Mouse (Mus musculus) 416B (cell line): ENCODE data around the gene Kif16b.
A peak's percentile ranks its signal among the peaks of the same experiment; 100 is the strongest.

Experiments
- DNase-seq: peaks from one replicate; pipeline ENCODE4 v3.0.0; 2011; ENCODE audit warnings: low read depth

The Kif16b gene

DNA sequence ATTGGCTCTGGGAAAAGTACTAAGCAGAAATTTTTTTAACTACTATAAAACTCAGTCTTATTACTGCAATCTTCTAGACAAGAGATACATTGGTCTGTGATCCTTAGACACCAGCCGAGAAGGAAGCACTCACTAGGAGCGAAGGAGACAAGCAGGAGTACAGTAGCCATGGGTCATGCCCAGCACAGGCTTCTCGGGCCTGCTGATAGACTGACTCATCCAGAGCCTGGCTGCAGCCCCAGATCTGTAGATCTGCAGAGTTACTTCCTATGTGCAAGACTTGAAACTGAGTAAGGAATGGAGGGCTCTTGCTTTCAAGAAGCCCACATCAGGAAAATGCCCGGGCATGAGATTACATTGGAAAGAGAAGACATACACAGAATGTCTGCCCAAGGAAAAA is 169.0 kb downstream of the Kif16b start:
- DNase-seq, result peak; percentile 25

DNA sequence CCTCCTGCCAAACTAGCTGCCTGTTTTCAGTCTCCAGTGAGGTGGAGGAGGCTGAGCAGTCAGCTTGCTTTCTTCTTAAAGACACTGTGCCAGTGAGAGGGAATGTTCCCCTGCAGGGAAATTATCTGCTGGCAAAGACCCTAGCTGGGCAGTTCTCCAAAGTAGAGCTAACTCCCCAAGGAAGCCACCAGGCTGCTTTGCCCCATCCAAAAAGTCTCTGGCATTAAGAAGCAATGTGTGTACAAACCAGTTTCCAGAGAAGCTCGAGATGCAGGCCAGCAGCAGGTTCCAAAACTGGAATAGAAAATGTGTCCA is 169.6 kb downstream of the Kif16b start:
- DNase-seq, result no peak

DNA sequence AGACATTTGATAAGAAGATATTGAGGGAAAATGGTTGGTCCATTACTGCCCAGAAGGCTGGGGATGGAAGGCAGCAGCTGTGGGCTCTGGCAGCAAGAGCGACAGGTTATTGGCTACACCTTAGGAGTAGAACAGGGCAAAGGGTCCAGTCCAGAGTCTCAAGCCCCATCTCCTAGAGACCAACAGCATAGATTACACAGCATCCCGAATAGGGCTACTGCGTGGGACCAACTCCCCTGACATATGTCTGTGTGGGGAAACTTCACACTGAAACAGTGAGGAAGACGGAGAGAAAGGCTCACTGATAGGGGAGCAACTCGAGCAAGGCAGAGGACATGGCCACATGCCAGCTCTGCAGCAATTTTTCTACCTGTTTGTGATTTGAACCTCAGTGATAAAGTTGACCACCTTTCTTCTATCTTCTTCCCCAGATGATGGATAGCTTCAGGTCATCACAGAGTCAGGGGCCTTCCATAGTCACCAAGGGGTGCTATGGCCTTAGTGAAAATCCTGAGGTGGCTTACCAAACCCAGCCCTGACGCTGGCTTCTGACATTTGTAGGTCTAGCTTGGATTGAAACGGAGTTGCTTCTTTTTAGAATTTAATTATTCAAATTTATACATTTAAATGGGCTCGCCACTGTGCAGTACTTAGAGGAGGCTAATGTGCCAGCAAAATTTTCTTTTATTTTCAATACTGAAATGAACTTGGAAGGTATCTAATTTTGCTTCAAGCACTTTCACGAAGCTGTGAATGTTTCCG is 170.1 kb downstream of the Kif16b start:
- no peak for DNase-seq

DNA sequence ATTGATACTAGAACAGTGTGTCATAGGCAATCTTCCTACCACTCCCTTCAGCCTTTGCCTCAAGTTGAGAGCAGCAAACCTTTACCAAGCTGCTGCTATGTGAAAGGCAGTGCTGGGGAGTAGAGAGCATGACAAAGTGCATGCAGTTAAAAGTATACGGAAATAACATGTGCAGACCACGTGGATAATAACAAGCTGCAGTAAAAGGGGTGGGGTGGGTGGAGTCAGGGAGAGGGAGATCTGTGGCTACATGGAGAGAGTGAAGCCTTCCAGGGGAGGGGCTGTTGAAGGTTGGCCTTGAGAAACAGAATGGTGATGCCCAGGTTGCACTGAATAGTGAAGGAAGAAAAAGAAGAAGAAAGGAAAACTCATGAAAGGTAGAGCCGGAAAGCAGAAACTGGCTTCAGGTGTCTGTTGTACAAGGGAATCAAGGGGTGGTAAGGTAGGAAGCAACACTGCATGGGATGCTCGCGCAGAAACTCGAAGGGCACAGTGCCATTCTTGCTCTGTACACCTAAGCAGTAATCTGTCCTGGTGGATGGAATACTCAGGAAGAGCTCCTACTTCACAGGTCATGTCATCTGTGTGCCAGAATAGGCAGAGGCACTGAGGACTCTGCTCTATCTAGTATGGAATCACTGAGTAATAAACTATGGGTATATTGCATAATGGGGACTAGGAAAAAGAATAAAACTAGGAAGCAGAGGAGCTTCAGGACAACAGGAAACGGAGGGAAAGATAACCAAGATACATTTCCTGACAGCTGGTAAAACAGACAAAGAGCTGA is 176.9 kb downstream of the Kif16b start:
- DNase-seq, result no peak

DNA sequence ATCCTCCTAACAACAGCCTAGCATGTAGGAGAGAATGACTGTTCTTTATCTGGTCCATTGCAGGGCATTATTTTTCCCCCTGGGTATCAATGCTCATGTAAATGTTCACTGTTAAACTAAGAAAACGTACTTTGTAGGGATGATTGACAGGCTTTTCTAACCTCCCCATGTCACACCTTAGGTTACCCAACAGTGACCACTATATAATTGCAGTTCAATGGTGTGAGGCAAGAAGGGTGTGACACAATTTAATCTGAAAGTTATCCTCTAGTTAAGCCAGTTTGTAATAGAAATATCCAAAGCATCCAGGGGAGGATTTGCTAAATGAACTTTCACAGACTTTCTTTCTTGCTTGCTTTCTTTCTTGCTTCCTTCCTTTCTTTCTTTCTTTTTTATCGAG is 181.2 kb downstream of the Kif16b start:
- no peak for DNase-seq

DNA sequence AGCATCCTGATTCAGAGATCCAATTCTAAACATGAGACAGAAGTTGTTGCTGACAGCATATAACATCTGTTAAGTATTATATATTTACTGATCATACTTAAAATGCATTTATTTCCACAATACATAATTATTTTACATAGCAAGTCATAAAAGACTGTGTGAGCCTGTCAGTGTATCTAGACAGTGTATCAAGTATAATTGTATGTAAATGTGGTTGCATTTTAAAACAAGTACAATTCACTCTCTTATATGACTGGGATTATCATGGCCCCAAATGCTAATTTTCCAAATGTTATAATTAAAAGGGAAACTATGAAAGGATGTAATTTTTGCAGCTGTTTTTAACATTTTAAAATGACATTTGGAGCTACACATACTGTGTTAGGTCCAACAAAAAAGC is 182.3 kb downstream of the Kif16b start:
- DNase-seq, result no peak

DNA sequence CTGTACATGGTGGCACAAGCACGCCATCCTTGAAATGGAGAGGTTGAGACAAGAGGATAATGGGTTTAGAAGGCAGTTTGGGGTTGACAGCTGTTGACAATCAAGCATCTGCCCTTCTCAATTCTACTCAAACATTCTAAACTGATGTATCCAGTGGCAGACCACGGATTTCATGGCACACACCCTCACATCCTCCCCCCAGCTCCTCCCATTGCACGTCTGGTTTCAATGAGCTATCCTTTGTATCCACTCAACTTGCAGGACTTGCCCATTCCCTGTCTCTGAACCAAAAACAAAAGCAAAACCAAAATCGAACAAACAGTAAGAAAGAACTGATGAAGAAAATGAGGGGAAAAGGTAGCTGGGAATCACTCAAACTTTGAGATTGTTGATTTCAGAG is 183.7 kb downstream of the Kif16b start:
- DNase-seq, result no peak

DNA sequence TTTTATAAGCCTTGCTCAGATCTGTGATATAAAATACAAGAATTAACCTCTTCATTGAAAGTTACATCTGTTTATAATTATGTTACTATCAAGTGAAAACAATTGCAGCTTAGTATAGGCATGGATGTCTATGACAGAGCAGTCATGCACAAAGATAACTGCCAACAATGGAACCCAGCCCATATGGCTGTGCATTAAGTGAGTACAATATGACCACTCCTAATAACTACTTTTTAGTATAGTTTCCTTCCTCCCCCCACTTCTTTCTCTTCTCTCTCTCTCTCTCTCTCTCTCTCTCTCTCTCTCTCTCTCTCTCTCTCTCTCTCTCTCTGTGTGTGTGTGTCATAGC is 185.4 kb downstream of the Kif16b start:
- DNase-seq, result no peak

DNA sequence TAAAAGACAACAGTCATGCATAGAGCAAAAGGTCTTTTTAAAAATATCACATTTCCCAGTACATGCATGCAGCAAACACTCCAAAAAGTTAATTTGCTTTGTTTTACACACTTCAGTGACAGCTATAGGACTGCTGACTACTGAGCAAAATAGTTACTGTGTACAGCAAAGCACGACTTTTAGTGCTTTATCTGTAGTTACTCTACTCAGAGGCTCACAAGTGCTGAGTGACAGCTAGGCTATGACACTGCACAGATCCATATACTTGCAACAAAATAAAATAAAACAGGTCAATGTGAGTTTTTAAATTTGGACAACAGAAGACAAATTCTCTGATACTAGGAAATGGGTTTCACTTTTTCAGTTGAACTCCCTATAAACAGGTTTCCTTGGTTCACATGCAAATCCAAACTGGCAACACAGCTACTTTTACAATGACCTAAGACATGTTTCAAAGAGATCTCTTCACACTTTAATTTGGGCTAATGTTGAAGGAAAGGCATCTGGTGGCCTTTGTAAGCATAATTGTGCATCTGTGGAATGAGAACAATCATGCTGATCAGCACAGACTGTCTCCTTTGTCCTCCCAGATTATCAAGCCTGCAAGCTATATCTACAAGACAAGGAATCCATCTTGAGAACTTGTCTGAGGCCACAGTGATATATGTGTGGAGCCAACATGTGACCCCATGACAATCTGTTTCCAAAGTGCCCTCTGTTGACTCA is 186.0 kb downstream of the Kif16b start:
- no peak for DNase-seq

DNA sequence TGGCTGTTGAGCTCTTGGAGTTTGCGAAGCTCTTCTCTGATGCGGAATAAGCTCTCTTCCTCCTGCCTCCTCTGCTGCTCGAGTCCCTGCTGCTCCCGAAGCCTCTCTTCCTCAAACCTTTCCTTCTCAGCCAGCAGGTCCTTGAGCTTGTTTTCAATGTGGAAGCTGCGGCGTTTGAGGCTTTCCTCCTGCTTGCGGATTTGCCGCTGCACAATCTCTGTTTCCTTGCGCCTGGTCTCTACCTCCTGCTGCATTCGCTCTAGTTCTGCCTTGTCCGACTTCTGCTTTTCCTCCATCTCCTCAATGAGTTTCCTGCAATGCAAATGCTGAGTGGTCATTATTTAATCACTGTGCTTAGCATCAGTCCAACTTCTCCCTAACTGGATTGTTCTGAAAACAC is 188.6 kb downstream of the Kif16b start:
- DNase-seq, result no peak

DNA sequence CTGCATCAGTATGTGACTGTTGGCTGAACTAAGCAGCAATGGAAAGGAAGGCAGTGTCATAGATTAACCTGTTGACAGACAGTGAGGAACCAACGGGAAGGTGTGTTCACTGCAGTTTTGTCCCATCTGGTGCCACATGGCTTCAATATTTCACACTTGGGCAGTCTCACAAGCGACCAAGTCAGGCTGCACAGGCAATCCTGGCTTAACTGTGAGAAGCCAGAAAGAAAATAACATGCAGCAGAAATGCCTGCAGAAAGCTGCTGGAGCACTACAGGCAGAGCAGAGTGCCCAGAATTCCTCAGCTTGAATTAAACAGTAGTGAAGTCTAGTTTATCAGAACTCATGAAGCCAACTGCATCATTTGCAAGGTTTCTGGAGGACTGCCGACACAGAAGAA is 192.0 kb downstream of the Kif16b start:
- no peak for DNase-seq

DNA sequence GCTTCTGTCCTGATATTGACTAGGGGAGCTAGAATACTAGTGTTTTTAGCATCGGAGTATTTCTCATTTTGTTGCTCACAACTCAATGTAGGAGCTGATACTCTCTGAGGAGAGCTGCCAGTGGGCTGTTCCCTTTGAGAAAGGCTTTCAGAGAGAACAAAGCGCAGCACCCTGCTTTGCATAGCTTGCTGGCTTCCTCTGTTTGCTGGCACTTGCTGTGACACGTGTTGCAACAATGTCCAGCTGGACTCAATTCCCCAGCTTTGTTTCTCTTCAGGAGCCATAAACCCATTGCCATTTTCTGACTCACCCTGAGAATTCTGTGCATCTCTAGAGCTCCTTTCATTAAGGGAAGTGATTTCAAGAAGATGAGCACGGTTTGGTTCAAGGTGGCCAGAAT is 200.6 kb downstream of the Kif16b start:
- no peak for DNase-seq

DNA sequence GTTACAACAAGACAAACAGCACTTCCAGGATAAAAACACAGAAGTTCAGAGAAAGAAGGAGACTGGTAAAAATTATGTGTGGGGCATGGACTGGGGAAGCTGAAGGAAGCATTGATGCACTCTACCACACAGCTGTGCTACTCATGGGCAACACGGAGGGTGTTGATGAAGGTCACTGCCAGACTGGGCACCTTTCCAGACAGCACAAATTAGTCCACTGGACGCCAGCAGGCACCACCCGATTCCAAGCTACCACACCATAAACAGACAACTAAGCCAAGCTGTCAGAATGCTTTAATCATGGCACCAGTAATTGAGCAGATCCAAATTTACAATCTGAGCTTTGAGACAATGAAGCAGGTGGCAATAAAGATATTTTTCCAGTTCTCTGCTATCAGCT is 202.7 kb downstream of the Kif16b start:
- no peak for DNase-seq

DNA sequence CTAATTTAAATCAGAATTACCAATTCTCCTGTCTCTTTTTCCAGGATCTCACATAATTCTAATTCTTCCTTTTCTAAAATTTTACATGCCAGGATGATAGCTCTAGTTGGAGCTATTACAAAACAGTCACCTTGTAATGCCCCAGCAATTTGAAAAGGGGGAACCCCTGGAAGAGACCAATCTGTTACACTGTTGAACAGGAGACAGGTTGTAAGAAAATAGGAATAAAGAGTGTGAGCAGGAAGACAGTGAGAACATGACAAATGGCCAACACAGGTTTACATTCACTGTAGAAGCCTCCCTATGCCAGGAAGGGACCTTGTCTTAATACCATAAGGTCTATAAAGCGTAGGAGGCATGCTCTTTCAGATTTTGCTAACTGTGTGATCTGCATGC is 206.4 kb downstream of the Kif16b start:
- DNase-seq, result no peak

DNA sequence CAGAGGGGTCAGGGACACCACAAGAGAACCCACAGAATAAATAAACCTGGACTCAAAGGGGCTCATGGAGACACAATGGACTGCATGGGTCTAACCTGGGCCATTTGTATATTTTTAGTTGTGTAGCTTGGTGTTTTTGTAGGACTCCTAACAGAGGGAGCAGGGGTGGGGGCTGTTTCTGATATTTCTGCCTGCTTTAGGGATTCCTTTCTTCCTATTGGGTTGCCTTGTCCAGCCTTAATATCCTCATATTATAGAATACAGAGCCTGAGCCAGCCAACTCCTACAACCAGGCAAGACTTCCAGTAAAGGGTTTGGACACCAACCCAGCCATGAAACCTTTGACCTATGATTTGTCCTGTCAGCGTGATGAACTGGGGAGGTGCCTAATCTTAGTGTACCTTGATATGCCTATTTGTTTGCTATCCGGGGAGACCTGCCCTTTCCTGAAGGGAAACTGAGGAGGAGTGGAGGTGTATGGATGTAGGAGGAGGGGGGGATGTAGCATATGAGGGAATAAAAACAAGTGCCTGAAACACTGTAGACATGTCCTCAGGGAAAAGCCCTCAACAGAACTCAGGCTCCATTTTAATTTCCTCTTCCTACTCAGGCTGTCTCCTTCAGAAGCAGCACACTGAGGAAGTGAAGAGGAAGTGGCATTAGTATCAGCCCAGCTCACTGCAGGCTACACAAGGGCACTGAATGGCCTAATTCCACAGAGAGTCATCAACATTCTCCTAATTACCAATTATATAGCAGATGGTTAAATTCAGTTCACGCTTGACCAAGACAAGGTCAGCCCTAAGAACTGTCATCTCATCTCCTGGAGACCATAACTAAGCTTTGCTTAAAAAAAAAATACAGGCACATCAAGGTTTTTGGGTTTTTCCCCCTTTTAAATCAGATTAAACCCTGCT is 207.1 kb downstream of the Kif16b start:
- no peak for DNase-seq

DNA sequence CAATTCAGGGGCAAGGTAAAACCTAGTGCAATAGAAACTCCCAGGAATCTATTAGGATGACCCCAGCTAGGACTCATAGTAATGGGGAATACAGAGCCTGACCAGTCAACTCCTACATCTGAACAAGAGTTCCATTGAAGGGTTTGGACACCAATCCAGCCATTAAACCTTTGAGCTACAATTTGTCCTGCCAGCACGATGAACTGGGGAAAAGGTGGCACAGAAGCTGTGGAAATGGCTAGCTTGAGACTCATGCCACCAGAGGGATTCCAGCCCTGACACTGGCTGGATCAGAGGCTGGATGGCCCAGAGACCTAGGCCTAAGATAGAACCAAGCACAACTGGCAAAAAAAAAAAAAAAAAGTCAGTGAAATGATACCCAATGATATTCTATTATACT is 207.9 kb downstream of the Kif16b start:
- no peak for DNase-seq

DNA sequence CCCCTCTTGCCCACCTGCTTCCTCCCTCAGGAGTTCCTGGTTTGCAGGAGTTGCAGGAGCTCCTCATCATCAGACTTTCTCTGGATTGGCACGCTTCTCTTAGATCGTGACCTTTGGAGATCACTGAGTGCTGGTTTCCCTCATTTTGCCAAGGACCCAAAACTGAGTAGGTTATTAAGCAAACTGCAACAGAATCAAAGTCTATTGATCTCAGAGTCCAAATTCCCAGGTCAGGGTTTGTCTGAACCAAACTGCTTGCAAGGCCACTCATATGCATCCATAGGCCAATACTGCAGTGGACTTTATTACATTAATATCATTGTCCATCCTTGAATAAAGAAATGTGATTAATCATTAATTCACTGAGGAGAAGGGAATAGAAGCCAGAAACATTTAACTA is 211.8 kb downstream of the Kif16b start:
- no peak for DNase-seq

DNA sequence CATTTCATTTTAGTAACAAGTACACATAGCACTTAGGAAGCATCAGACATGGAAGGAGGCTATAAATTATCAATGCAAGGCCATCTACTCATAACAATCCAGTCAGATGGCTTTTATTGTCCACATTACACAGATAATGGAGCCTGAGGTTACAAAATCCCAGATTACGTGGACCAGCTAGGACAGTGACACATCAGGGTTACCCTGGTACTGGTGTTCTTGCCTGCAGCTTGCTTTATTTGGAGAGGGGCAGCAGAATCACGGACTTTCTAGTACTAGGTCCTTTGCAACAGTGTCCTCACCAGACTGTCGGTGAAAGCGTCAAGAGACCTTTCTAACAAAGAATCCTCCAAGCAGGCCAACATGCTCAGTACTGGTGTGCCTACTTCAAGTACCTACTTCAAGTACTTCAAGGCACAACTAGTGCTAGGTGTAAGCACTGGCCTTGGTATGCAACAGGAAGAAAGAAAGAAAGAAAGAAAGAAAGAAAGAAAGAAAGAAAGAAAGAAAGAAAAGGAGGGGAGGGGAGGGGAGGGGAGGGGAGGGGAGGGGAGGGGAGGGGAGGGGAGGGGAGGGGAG is 213.3 kb downstream of the Kif16b start:
- DNase-seq, result no peak

DNA sequence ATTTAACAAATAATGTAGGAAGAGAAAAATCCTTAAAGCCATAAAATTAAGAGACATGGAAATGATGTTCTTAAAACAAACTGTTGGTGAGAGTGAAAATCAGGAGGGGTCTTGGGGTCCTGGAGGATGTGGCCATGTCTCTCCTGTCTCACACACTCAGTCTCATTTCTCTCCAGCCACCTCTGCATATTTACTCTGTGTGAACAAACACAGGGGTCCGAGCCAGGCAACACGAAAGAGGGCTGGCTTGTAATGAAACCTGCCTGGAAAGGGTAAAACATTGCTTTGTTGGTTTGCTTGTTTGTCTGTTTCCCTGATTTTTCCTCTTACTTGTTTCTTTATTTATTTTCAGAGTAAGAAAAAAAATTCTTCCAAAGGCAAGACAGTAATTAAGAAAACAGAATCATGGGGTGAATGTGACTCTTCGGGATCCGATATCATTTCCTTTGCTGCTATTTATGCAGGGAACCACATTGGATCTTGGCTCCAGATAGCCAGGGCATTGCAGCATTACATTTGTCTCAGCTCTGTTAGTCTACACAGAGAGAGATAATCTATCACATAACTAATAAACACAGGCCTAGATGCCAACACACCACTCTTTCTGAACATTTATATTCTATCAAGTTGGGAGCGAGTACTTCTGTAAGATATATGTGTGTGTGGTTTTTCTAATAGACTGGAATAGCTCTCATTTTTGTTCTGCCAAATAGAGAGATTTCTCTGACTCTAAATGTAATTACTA is 218.2 kb downstream of the Kif16b start:
- DNase-seq, result no peak

DNA sequence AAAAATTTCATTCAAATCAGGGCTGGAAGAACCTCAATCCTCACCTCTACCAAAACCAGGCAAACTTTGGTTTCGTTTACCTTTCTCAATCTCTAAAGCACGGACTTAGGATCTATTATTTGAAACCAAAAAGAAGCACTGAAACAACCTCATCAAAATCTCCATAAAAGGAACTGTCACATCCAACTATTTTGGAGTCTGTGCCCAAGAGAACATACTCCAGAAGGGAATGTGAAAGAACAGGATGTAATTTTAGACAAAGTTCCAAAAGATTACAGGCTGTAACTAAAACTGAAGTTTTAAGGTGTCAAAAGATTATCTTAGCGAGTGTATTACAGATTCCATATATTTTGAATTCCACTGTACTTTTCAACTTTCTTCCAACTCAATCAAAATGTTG is 232.9 kb downstream of the Kif16b start:
- no peak for DNase-seq

DNA sequence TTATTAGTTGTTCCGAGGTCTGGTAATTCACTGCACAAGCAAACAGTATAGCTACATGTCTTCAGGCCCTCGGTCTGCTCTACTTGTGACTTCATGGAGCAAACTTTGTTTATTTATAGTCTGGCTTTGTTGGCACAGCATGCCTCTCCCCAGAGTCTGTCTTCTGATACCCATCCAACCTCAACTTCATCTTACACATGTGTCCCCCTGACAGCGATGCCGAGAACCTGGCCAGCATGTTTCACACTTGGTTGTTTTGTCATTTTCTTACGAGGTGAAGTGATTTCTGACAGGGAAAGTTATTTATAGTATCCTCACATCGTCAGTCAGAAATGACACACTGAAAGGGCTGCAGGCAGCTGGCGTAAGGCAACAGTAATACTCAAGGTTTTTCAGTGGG is 249.7 kb downstream of the Kif16b start:
- no peak for DNase-seq
